Mouse (Mus musculus) small intestine, adult 2 months (tissue): ENCODE data around the gene Cox20. TPM values are rescaled to one million over a fixed set of nuclear protein-coding genes. Genes with fewer than 3 reads are reported as not detected.

Experiments
- H3K27ac ChIP-seq: fragments of 200-500 bp; 2 replicates; pipeline ENCODE4 v1.5.1; 2012; ENCODE audit warnings: low read depth, low read length, control low read depth, inconsistent platforms; ENCODE audit not compliant: insufficient read depth
- H3K27me3 ChIP-seq: fragments of 200-500 bp; 2 replicates; pipeline ENCODE4 v1.6.1; 2012; ENCODE audit warnings: mild to moderate bottlenecking, moderate library complexity, low read length, inconsistent platforms; ENCODE audit not compliant: control insufficient read depth, insufficient read depth
- H3K36me3 ChIP-seq: fragments of 200-500 bp; 2 replicates; pipeline ENCODE4 v1.6.1; 2012; ENCODE audit warnings: mild to moderate bottlenecking, low read length, control low read depth, inconsistent platforms; ENCODE audit not compliant: control insufficient read depth, insufficient read depth
- H3K4me1 ChIP-seq: fragments of 200-500 bp; 2 replicates; pipeline ENCODE4 v1.6.1; 2012; ENCODE audit warnings: low read length, inconsistent platforms, mixed read lengths; ENCODE audit not compliant: control insufficient read depth, insufficient read depth, insufficient read length
- H3K4me3 ChIP-seq: fragments of 200-500 bp; 2 replicates; pipeline ENCODE4 v1.5.1; 2012; ENCODE audit warnings: low read depth, mild to moderate bottlenecking, control low read depth, inconsistent platforms, low read length, moderate library complexity
- CTCF ChIP-seq: fragments of 200-500 bp; IDR thresholded peaks from 2 replicates; pipeline ENCODE4 v1.5.1; 2012; ENCODE audit warnings: low read depth, mild to moderate bottlenecking, control low read depth, inconsistent platforms, low read length, moderate library complexity, mixed read lengths; ENCODE audit not compliant: insufficient replicate concordance, insufficient read length; ENCODE audit errors: extremely low read depth
- POLR2A ChIP-seq: fragments of 200-500 bp; IDR thresholded peaks from 2 replicates; pipeline ENCODE4 v1.6.1; 2012; ENCODE audit warnings: low read depth, mild to moderate bottlenecking, control low read depth, inconsistent platforms, low read length, moderate library complexity
- WGBS: fragments of 180-500 bp; shearing (Covaris S2); methylation state at CpG from one replicate; pipeline ENCODE4 v1.1.7; 2018; 5-methylcytosine and 5-hydroxymethylcytosine counted together
- polyA plus RNA-seq: library from polyadenylated mRNA; depleted of rRNA; stranded (reverse); fragments of >200 nt; gene quantifications from 2 replicates; pipeline ENCODE4 v1.2.3, GENCODE M21; 2012; rRNA removed

Cox20 gene
- polyA plus RNA-seq, 1 experiment, result 5.3 TPM

GRCm38 (mm10) chr1:178369272-178369651, 50.3 kb downstream of the Cox20 start:
- peaks cover 4% of the 10 kb centered on the region; the same call in 1 of the 2 replicates for H3K4me1 ChIP-seq
- no peaks in the 10 kb centered on the region for H3K36me3 ChIP-seq
- H3K27me3 ChIP-seq, result no peaks in the 10 kb centered on the region
- H3K27ac ChIP-seq, result peak overlapping the region; percentile 92
- H3K4me3 ChIP-seq, result peak overlapping the region; percentile 65
- WGBS, result under 1% methylated on average over 11 of the region's 11 CpGs
- peak; percentile 10; the same call in 1 of the 2 replicates for TF ChIP-seq CTCF
- no peak for TF ChIP-seq POLR2A

Other genes starting within 250 kb of the Cox20 start
- gene Desi2, start 131.7 kb upstream of the Cox20 start, polyA plus RNA-seq, result 3.1 and 4.8 TPM in 2 replicates
- 21.7 and 34.2 TPM in 2 replicates for gene Hnrnpu, start 18.7 kb downstream of the Cox20 start, polyA plus RNA-seq
- 0.04 TPM in 2 replicates for gene Efcab2, start 87.0 kb downstream of the Cox20 start, polyA plus RNA-seq
- 0.28 and 0.30 TPM in 2 replicates for gene Kif26b, start 210.0 kb downstream of the Cox20 start, polyA plus RNA-seq